Mouse (Mus musculus) CD8-positive naive resting alpha-beta T cell, adult 57 days (primary cell): ENCODE results near the gene Zyg11a. TPM values are rescaled to one million over a fixed set of nuclear protein-coding genes. Genes with fewer than 3 reads are reported as not detected.

Source experiments
- total RNA-seq: library from RNA; stranded (reverse); gene quantifications from one replicate; pipeline ENCODE4 v1.2.4, GENCODE M21; 2023

Zyg11a gene
- not detected for total RNA-seq

GRCm38 (mm10) chr4:108217332-108218179 is at the start of gene Zyg11a:
Zyg11a (minus strand) TSS chr4:108218048.

GRCm38 (mm10) chr4:108165152-108165895 is 52.5 kb downstream of the Zyg11a start, which contains the start of gene Echdc2:
Echdc2 (plus strand) TSS chr4:108165437.

GRCm38 (mm10) chr4:108144880-108145279 is 73.0 kb downstream of the Zyg11a start, which contains the start of gene Scp2:
Scp2 (minus strand) TSS chr4:108144998.

Other genes starting within 250 kb of the Zyg11a start
- not detected for gene Slc1a7, start 249.7 kb downstream of the Zyg11a start, total RNA-seq
- gene Podn, start 121.6 kb downstream of the Zyg11a start, total RNA-seq = 0.83 TPM
- gene Scp2, start 73.0 kb downstream of the Zyg11a start, total RNA-seq = 120 TPM
- gene Echdc2, start 52.6 kb downstream of the Zyg11a start, total RNA-seq = 2.1 TPM
- gene Zyg11b, start 83.0 kb upstream of the Zyg11a start, total RNA-seq = 38.9 TPM
- 22.9 TPM for gene Coa7, start 110.1 kb upstream of the Zyg11a start, total RNA-seq
- gene Shisal2a, start 165.3 kb upstream of the Zyg11a start, total RNA-seq = not detected
- not detected for gene Gpx7, start 188.9 kb upstream of the Zyg11a start, total RNA-seq
- gene Tut4, start 241.4 kb upstream of the Zyg11a start, total RNA-seq = 159 TPM